Mouse (Mus musculus) cerebellum, postnatal 14 days (tissue): ENCODE measurements at regions not wholly inside any gene's neighbourhood (a gene's known extent, or its start where the extent isn't known, plus 50 kb on each side); places are given as distances from the start of the nearest gene placed in this dataset.
A peak's percentile ranks its signal among the peaks of the same experiment; 100 is the strongest.

Experiments used
- DNase-seq, 2 experiments: peaks; one replicate each; pipeline ENCODE4 v3.0.0; 2021; ENCODE audit warnings: mixed read lengths in 2 of 2

- DNase-seq, result peak in 1 of 2 experiments; percentile 30
Observed at GRCm38 (mm10) chr10:46534456-46534855, 956.8 kb downstream of the Hace1 start.

- DNase-seq, result peak; percentile 6 to 24
Observed at GRCm38 (mm10) chr10:46560571-46560970, 982.9 kb downstream of the Hace1 start.

- DNase-seq, result no peak
Observed at GRCm38 (mm10) chr10:46576127-46576526, 998.5 kb downstream of the Hace1 start.
